Mouse (Mus musculus): ENCODE results near the gene Prkcsh. TPM values are rescaled to one million over a fixed set of nuclear protein-coding genes. Genes with fewer than 3 reads are reported as not detected.

The Prkcsh gene
- polyA plus RNA-seq, 2 experiments: 29.2 to 45.1 TPM

DNA sequence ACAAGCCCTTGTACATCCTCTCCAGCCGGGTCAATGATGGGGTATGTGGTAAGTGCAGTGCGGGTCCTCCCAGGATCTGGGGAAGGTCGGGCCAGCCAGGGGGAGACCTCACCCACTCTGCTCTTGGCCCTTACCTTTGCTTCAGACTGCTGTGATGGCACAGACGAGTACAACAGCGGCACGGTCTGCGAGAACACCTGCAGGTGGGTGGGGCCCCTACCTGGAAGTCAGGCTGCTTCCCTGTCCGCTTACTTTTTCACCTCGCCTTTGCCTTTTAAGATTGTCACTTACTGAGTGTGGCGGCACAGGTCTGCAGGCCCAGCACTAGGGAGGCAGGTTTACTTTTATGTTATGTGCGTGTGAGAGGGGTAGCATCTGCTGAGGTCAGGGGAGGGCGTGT lies 1.9 kb downstream of the Prkcsh start:
- DNase-seq (ENCODE audit: low read depth in 3 of 3, low spot score in 3 of 3): no peak
- Histone ChIP-seq H3K4me3 (ENCODE audit: insufficient read depth in 1 of 2, low read depth in 2 of 2, low read length in 2 of 2) (no peak overlapping the region), H3K36me3 (replicated peaks; ENCODE audit: control insufficient read depth, insufficient read depth, low read depth) (peaks cover 26% of the 10 kb centered on the region), H3K4me1 (replicated peaks; ENCODE audit: control insufficient read depth in 2 of 2, insufficient read depth in 2 of 2, low read length in 1 of 2) (peaks cover 9 to 10% of the 10 kb centered on the region in 2 experiments), H3K4me2 (ENCODE audit: low read depth) (no peak overlapping the region), H3K9me3 (ENCODE audit: control insufficient read depth, low read length) (no peaks in the 10 kb centered on the region), H3K27ac (no peak overlapping the region), H3K9ac (replicated peaks) (no peak overlapping the region), H3K27me3 (ENCODE audit: control insufficient read depth, insufficient read depth, low read length) (no peaks in the 10 kb centered on the region; the same call in 1 of the 2 replicates)
- WGBS (ENCODE audit: insufficient replicate concordance): 82% methylated on average over 12 of the region's 12 CpGs
- ATAC-seq (ENCODE audit: insufficient read depth): no peak
- TF ChIP-seq CTCF (IDR thresholded peaks at IDR 0.05; ENCODE audit: low read depth): no peak

DNA sequence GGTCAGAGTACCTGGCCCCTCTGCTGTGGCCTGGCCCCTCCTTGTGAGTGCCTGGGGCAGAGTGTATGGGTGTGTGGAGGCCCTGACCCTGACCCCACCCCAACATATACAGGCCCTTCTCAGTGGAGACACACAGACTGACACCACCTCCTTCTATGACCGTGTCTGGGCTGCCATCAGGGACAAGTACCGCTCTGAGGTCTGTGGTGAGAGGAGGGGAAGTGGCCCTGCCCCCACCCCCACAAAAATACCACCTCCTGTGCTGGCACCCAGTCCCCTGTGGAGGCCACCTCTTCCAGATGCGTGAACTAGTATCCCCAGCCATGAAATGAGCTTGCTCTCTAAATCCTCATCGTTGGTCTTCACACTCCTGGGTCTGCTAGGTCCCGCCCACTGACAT lies 8.4 kb downstream of the Prkcsh start:
- TF ChIP-seq EP300 (IDR thresholded peaks at IDR 0.05; ENCODE audit: low read depth) (no peak), CTCF (IDR thresholded peaks at IDR 0.05; ENCODE audit: low read depth) (no peak)
- Histone ChIP-seq H3K36me3 (replicated peaks; ENCODE audit: control insufficient read depth, insufficient read depth, low read depth) (peaks cover 38% of the 10 kb centered on the region), H3K4me3 (ENCODE audit: insufficient read depth in 1 of 2, low read depth in 2 of 2, low read length in 2 of 2) (no peak overlapping the region), H3K4me1 (replicated peaks; ENCODE audit: control insufficient read depth in 2 of 2, insufficient read depth in 2 of 2, low read length in 1 of 2) (no peaks in the 10 kb centered on the region), H3K27me3 (ENCODE audit: control insufficient read depth, insufficient read depth, low read length) (no peaks in the 10 kb centered on the region), H3K9me3 (ENCODE audit: control insufficient read depth, low read length) (no peaks in the 10 kb centered on the region), H3K4me2 (ENCODE audit: low read depth) (no peak overlapping the region), H3K9ac (replicated peaks) (no peak overlapping the region), H3K27ac (no peak overlapping the region)
- WGBS (ENCODE audit: insufficient replicate concordance): 59% methylated on average over 5 of the region's 5 CpGs
- no peak for ATAC-seq (ENCODE audit: insufficient read depth)
- no peak for DNase-seq (ENCODE audit: low read depth in 3 of 3, low spot score in 3 of 3)

DNA sequence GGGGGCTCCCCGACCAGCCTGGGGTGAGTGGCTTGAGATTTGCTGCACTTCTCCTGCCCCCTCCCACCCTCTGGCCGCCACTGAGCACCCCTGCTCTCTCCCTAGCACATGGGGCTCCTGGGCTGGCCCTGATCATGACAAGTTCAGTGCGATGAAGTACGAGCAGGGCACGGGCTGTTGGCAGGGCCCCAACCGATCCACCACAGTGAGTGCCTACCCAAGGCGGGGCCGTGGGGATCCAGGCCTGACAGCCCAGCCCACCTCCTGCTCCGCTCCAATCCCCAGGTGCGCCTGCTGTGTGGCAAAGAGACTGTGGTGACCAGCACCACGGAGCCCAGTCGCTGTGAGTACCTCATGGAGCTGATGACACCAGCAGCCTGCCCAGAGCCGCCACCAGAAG lies 10.1 kb downstream of the Prkcsh start:
- Histone ChIP-seq H3K4me2 (ENCODE audit: low read depth) (no peak overlapping the region), H3K4me3 (ENCODE audit: insufficient read depth in 1 of 2, low read depth in 2 of 2, low read length in 2 of 2) (no peak overlapping the region), H3K36me3 (replicated peaks; ENCODE audit: control insufficient read depth, insufficient read depth, low read depth) (peaks cover 33% of the 10 kb centered on the region), H3K27me3 (ENCODE audit: control insufficient read depth, insufficient read depth, low read length) (no peaks in the 10 kb centered on the region), H3K27ac (no peak overlapping the region), H3K4me1 (replicated peaks; ENCODE audit: control insufficient read depth in 2 of 2, insufficient read depth in 2 of 2, low read length in 1 of 2) (peaks cover 0 to 2% of the 10 kb centered on the region in 2 experiments; a peak in 1 of 4 replicates), H3K9ac (replicated peaks) (no peak overlapping the region), H3K9me3 (ENCODE audit: control insufficient read depth, low read length) (no peaks in the 10 kb centered on the region)
- DNase-seq (ENCODE audit: low read depth in 3 of 3, low spot score in 3 of 3): no peak
- 84% methylated on average over 13 of the region's 13 CpGs for WGBS (ENCODE audit: insufficient replicate concordance)
- TF ChIP-seq EP300 (IDR thresholded peaks at IDR 0.05; ENCODE audit: low read depth) (no peak), CTCF (IDR thresholded peaks at IDR 0.05; ENCODE audit: low read depth) (no peak)
- no peak for ATAC-seq (ENCODE audit: insufficient read depth)

DNA sequence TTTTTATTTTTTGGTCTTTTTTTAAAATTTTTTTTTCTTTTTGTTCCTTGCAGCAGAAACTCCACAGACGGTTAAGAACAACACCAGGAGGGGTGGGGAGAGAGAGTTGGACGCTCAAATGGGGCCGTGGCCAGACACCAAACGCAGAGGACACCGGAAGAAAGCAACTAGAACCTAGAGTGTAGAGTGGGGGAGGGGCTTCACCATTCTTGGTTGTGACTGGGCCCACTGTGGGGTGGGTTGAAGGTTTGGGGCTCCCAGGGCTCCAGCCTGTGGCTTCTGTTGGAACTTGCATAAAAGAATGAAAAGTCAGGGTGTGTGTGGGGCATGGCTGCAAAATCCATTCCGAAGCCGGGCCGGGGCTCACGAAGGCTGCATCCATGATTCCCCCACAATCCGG lies 13.6 kb downstream of the Prkcsh start:
- TF ChIP-seq EP300 (IDR thresholded peaks at IDR 0.05; ENCODE audit: low read depth): no peak
- TF ChIP-seq CTCF (IDR thresholded peaks at IDR 0.05; ENCODE audit: low read depth): no peak
- 59% methylated on average over 10 of the region's 10 CpGs for WGBS (ENCODE audit: insufficient replicate concordance)
- ATAC-seq (ENCODE audit: insufficient read depth): no peak
- Histone ChIP-seq H3K27ac (no peak overlapping the region), H3K27me3 (ENCODE audit: control insufficient read depth, insufficient read depth, low read length) (no peaks in the 10 kb centered on the region), H3K4me1 (replicated peaks; ENCODE audit: control insufficient read depth in 2 of 2, insufficient read depth in 2 of 2, low read length in 1 of 2) (peaks cover 0 to 2% of the 10 kb centered on the region in 2 experiments; a peak in 1 of 4 replicates), H3K9ac (replicated peaks) (no peak overlapping the region), H3K9me3 (ENCODE audit: control insufficient read depth, low read length) (no peaks in the 10 kb centered on the region), H3K4me2 (ENCODE audit: low read depth) (no peak overlapping the region), H3K4me3 (ENCODE audit: insufficient read depth in 1 of 2, low read depth in 2 of 2, low read length in 2 of 2) (no peak overlapping the region), H3K36me3 (replicated peaks; ENCODE audit: control insufficient read depth, insufficient read depth, low read depth) (peaks cover 17% of the 10 kb centered on the region)
- DNase-seq (ENCODE audit: low read depth in 3 of 3, low spot score in 3 of 3): no peak

DNA sequence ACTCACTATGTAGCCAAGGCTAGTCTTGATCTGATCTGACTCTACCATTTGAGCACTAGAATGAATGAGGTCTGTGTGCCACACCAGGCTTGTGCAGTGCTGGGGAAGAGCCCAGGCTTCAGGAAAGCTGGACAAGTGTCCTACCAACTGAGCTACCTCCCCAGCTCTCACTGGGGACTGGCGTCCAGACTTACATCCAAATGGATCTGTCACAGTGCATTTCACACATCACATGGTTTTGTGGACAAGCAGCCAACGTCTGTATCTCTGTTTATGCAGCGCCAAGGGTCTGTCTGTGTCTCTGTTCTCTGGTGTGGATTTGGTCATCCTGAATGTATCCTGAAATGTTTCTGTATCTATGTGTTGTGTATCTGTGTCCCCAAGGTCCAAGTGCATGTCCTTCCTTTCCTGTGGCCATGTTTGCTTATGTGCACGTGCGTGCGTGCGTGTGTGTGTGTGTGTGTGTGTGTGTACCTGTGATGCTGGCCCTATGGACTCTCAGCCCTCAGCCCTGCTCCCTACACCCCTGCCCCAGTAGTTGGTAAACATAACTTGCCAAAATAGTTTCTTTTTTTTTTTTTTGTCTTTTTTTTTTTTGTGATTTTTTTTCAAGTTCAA lies 14.7 kb downstream of the Prkcsh start:
- no peak overlapping the region for H3K9ac ChIP-seq (replicated peaks)
- H3K27me3 ChIP-seq (ENCODE audit: control insufficient read depth, insufficient read depth, low read length): no peaks in the 10 kb centered on the region
- H3K36me3 ChIP-seq (replicated peaks; ENCODE audit: control insufficient read depth, insufficient read depth, low read depth): peaks cover 15% of the 10 kb centered on the region
- ATAC-seq (ENCODE audit: insufficient read depth) (0 out of 2 replicates have a peak, but pooled peaks have one; percentile 26), DNase-seq (ENCODE audit: low read depth in 3 of 3, low spot score in 3 of 3) (no peak)
- WGBS (ENCODE audit: insufficient replicate concordance): 61% methylated on average over 7 of the region's 7 CpGs
- H3K4me3 ChIP-seq (ENCODE audit: insufficient read depth in 1 of 2, low read depth in 2 of 2, low read length in 2 of 2): no peak overlapping the region
- no peak overlapping the region for H3K27ac ChIP-seq
- H3K9me3 ChIP-seq (ENCODE audit: control insufficient read depth, low read length): no peaks in the 10 kb centered on the region
- H3K4me1 ChIP-seq (replicated peaks; ENCODE audit: control insufficient read depth in 2 of 2, insufficient read depth in 2 of 2, low read length in 1 of 2): peaks cover 0 to 2% of the 10 kb centered on the region in 2 experiments; a peak in 1 of 4 replicates
- TF ChIP-seq EP300 (IDR thresholded peaks at IDR 0.05; ENCODE audit: low read depth) (no peak), CTCF (IDR thresholded peaks at IDR 0.05; ENCODE audit: low read depth) (no peak)
- H3K4me2 ChIP-seq (ENCODE audit: low read depth): no peak overlapping the region

Data from liver, embryonic 14.5 days (tissue).